Mouse (Mus musculus) hindbrain, embryonic 15.5 days (tissue): ENCODE results near the gene Gm28171. TPM values are rescaled to one million over a fixed set of nuclear protein-coding genes. Genes with fewer than 3 reads are reported as not detected.
"Not testable (repeated sequence)": the region's sequence is repeated elsewhere in the genome, so short reads cannot be mapped to it uniquely, and the experiment has no call there.

Source experiments
- ATAC-seq: fragments of 200-750 bp; cut with Nextera tagmentation; 2 replicates; pipeline ENCODE4 v1.8.0; 2017; ENCODE audit warnings: low read depth, moderate number of reproducible peaks, moderate TSS enrichment; ENCODE audit not compliant: low FRiP score
- H3K27ac ChIP-seq: fragments of 300-500 bp; sonication (generic); replicated peaks from 2 replicates; pipeline ENCODE4 v1.5.1; 2015; ENCODE audit warnings: mild to moderate bottlenecking, inconsistent platforms
- H3K27me3 ChIP-seq: fragments of 300-500 bp; sonication (generic); 2 replicates; pipeline ENCODE4 v1.6.1; 2015; ENCODE audit warnings: control low read depth, inconsistent platforms
- H3K36me3 ChIP-seq: fragments of 300-500 bp; sonication (generic); 2 replicates; pipeline ENCODE4 v1.6.1; 2015; ENCODE audit warnings: control low read depth, inconsistent platforms
- H3K4me1 ChIP-seq: fragments of 300-500 bp; sonication (generic); replicated peaks from 2 replicates; pipeline ENCODE4 v1.6.1; 2015; ENCODE audit warnings: control low read depth, inconsistent platforms
- H3K4me2 ChIP-seq: fragments of 300-500 bp; sonication (generic); 2 replicates; pipeline ENCODE4 v1.6.1; 2015; ENCODE audit warnings: moderate library complexity, mild to moderate bottlenecking, inconsistent platforms
- H3K4me3 ChIP-seq: fragments of 300-500 bp; sonication (generic); 2 replicates; pipeline ENCODE4 v1.5.1; 2015; ENCODE audit warnings: mild to moderate bottlenecking, inconsistent platforms
- H3K9ac ChIP-seq: fragments of 300-500 bp; sonication (generic); 2 replicates; pipeline ENCODE4 v1.6.1; 2015; ENCODE audit warnings: inconsistent platforms
- H3K9me3 ChIP-seq: fragments of 300-500 bp; sonication (generic); 2 replicates; pipeline ENCODE4 v1.6.1; 2016; ENCODE audit warnings: control low read depth, inconsistent platforms
- WGBS: fragments of 180-500 bp; shearing (Covaris S2); methylation state at CpG from one replicate; pipeline ENCODE4 v1.1.7; 2015; 5-methylcytosine and 5-hydroxymethylcytosine counted together
- polyA plus RNA-seq: library from polyadenylated mRNA; unstranded; fragments of >200 nt; fragmentation: Nextera tagmentation; extraction: Ambion mirVana; gene quantifications from 2 replicates; pipeline ENCODE4 v1.2.1, GENCODE M21; 2015

The Gm28171 gene
- not detected in 2 replicates for polyA plus RNA-seq

GRCm38 (mm10) chrY:5793095-5793494 lies at the start of gene Gm28171:
Gm28171 (plus strand) TSS chrY:5793395.
- not testable (repeated sequence) for H3K9ac ChIP-seq, H3K4me3 ChIP-seq, ATAC-seq, H3K4me2 ChIP-seq, H3K36me3 ChIP-seq, H3K27me3 ChIP-seq, H3K27ac ChIP-seq, H3K4me1 ChIP-seq, H3K9me3 ChIP-seq
- WGBS: no CpG with 5 or more reads among the region's 1 CpGs

Other genes with a start within 250 kb of the Gm28171 start
- gene Gm21854, start 136.4 kb upstream of the Gm28171 start, polyA plus RNA-seq: not detected in 2 replicates
- gene Gm20914, start 67.4 kb upstream of the Gm28171 start, polyA plus RNA-seq: not detected in 2 replicates
- gene Gm21778, start 149.1 kb downstream of the Gm28171 start, polyA plus RNA-seq: not detected in 2 replicates